Comparison of ENCODE assay signal across 16 mouse cellular contexts in the genomic region with DNA sequence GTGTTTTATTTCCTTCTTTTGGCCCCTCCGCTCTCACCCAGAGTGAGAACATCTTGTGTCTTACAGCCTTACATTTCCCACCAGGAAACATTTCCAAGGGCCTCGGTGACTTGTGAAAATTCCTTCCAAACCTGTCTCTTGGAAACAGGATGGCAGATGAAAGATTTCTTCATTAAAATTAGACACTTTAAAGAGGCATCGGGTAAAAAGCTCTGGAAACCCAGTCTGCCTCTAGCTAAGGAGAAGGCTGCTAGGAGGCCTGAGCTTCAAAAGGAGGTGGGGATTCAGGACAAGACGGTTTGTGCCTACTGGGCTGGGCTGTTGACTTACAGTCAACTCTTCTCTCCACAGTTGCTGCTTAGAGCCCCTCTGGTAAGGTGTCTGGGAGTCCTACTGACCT.
A peak's percentile ranks its signal among the peaks of the same experiment; 100 is the strongest.
DNase-seq lines count a peak whose midpoint lies in the region; ATAC-seq lines count a peak whose summit lies in the region.
"Had no signal": no experiment of that assay in that cellular context is flagged by ENCODE, and none has a peak within 500 bp of the region (broad histone marks: within the 10 kb centered on the region; RNA-seq: fewer than 3 reads in every experiment).

No protein-coding gene starts in this region.

- no peaks in the 10 kb centered on the region for H3K9me3 ChIP-seq in forebrain, embryonic 14.5 days (replicated peaks; ENCODE audit: control insufficient read depth, low read length)
- no peaks in the 10 kb centered on the region for H3K9me3 ChIP-seq in forebrain, embryonic 13.5 days (replicated peaks)
- H3K9me3 ChIP-seq in limb, embryonic 13.5 days = no peaks in the 10 kb centered on the region
- no peaks in the 10 kb centered on the region for H3K9me3 ChIP-seq in limb, embryonic 10.5 days (replicated peaks)
- H3K9me3 ChIP-seq: embryonic facial prominence, embryonic 13.5 days; G1E; heart, embryonic 12.5 days; hindbrain, embryonic 15.5 days had no signal

- intact Hi-C loops in heart, postnatal 36 days (cut with DNase I) = no loop called here

- no peak overlapping the region for H3K27ac ChIP-seq in forebrain, embryonic 14.5 days (ENCODE audit: low read depth, low read length)
- H3K27ac ChIP-seq in forebrain, embryonic 13.5 days = no peak overlapping the region
- H3K27ac ChIP-seq in limb, embryonic 13.5 days = peak overlapping the region; percentile 22; the same call in 1 of the 2 replicates
- no peak overlapping the region for H3K27ac ChIP-seq in limb, embryonic 10.5 days
- H3K27ac ChIP-seq: embryonic facial prominence, embryonic 13.5 days; gastrocnemius, adult 2 months; hindbrain, embryonic 15.5 days had no signal

- ATAC-seq in forebrain, embryonic 14.5 days = peak; percentile 2; the same call in 1 of the 2 replicates
- no peak for ATAC-seq in forebrain, embryonic 13.5 days
- ATAC-seq in frontal cortex, adult (ENCODE audit: low TSS enrichment) = peak; percentile 64
- 0 out of 2 replicates have a peak, but pooled peaks have one; percentile 16 for ATAC-seq in limb, embryonic 13.5 days (ENCODE audit: low FRiP score, low read depth)
- ATAC-seq: CD4-positive, CD25-positive, alpha-beta regulatory T cell, adult 4 months had no signal

- no peaks in the 10 kb centered on the region for H3K4me1 ChIP-seq in forebrain, embryonic 14.5 days (ENCODE audit: control insufficient read depth, insufficient read depth, low read length)
- H3K4me1 ChIP-seq in forebrain, embryonic 13.5 days = peaks cover 22% of the 10 kb centered on the region
- peaks cover 43% of the 10 kb centered on the region for H3K4me1 ChIP-seq in limb, embryonic 13.5 days
- peaks cover 31% of the 10 kb centered on the region for H3K4me1 ChIP-seq in limb, embryonic 10.5 days

- no peaks in the 10 kb centered on the region for H3K27me3 ChIP-seq in forebrain, embryonic 14.5 days (replicated peaks; ENCODE audit: control insufficient read depth, insufficient read depth, low read length)
- no peaks in the 10 kb centered on the region for H3K27me3 ChIP-seq in forebrain, embryonic 13.5 days
- H3K27me3 ChIP-seq in limb, embryonic 13.5 days = no peaks in the 10 kb centered on the region
- H3K27me3 ChIP-seq in limb, embryonic 10.5 days (ENCODE audit: low read depth, poor library complexity, severe bottlenecking) = peaks cover 20% of the 10 kb centered on the region
- H3K27me3 ChIP-seq: hindbrain, embryonic 15.5 days had no signal

- no peak for DNase-seq in forebrain, embryonic 14.5 days (ENCODE audit: low spot score)
- no peak for DNase-seq in frontal cortex, postnatal 36 days (ENCODE audit: low spot score in 2 of 2)
- no peak for DNase-seq in limb, embryonic 10.5 days (ENCODE audit: low spot score)
- DNase-seq in heart, postnatal 36 days = no peak
- DNase-seq: adrenal gland, adult 8-10 months; cerebellum, adult 11-12 months; cerebellum, adult 9-10 months had no signal

- 70% methylated on average over 4 of the region's 4 CpGs for WGBS in forebrain, embryonic 14.5 days
- WGBS in forebrain, embryonic 13.5 days = 62% methylated on average over 4 of the region's 4 CpGs
- WGBS in limb, embryonic 13.5 days = 36% methylated on average over 4 of the region's 4 CpGs
- WGBS in limb, embryonic 10.5 days = 65% methylated on average over 4 of the region's 4 CpGs

- H3K36me3 ChIP-seq in forebrain, embryonic 14.5 days (ENCODE audit: control insufficient read depth, insufficient read depth, low read length) = no peaks in the 10 kb centered on the region
- no peaks in the 10 kb centered on the region for H3K36me3 ChIP-seq in forebrain, embryonic 13.5 days (ENCODE audit: poor library complexity, severe bottlenecking)
- H3K36me3 ChIP-seq in limb, embryonic 13.5 days = no peaks in the 10 kb centered on the region
- no peaks in the 10 kb centered on the region for H3K36me3 ChIP-seq in limb, embryonic 10.5 days
- H3K36me3 ChIP-seq: embryonic facial prominence, embryonic 13.5 days; G1E; heart, embryonic 12.5 days; hindbrain, embryonic 15.5 days had no signal

- H3K4me3 ChIP-seq in forebrain, embryonic 14.5 days (ENCODE audit: low read depth, low read length) = no peak overlapping the region
- H3K4me3 ChIP-seq in forebrain, embryonic 13.5 days = no peak overlapping the region
- no peak overlapping the region for H3K4me3 ChIP-seq in limb, embryonic 13.5 days
- no peak overlapping the region for H3K4me3 ChIP-seq in limb, embryonic 10.5 days
- H3K4me3 ChIP-seq: embryonic facial prominence, embryonic 13.5 days; gastrocnemius, adult 2 months; heart, embryonic 12.5 days; hindbrain, embryonic 15.5 days had no signal

- H3K4me2 ChIP-seq in forebrain, embryonic 14.5 days (ENCODE audit: low read length) = no peak overlapping the region
- no peak overlapping the region for H3K4me2 ChIP-seq in forebrain, embryonic 13.5 days
- no peak overlapping the region for H3K4me2 ChIP-seq in limb, embryonic 13.5 days (replicated peaks)
- H3K4me2 ChIP-seq: heart, embryonic 12.5 days; hindbrain, embryonic 15.5 days had no signal

- H3K9ac ChIP-seq in forebrain, embryonic 14.5 days (ENCODE audit: low read length) = no peak overlapping the region
- no peak overlapping the region for H3K9ac ChIP-seq in forebrain, embryonic 13.5 days
- H3K9ac ChIP-seq in limb, embryonic 13.5 days = no peak overlapping the region
- H3K9ac ChIP-seq: embryonic facial prominence, embryonic 13.5 days; heart, embryonic 12.5 days; hindbrain, embryonic 15.5 days had no signal
